In genomic region chr19:10868623-10869141, GRCm38 (mm10) we compare ENCODE assay signal across 8 mouse cellular contexts. TPM values are rescaled to one million over a fixed set of nuclear protein-coding genes. Genes with fewer than 3 reads are reported as not detected.
DNase-seq lines count a peak whose midpoint lies in the region; ATAC-seq and TF ChIP-seq lines count a peak whose summit lies in the region.

No protein-coding gene starts in this region.

- peak overlapping the region; percentile 89 for H3K4me2 ChIP-seq in hindbrain, embryonic 12.5 days (replicated peaks)
- H3K4me2 ChIP-seq in midbrain, embryonic 15.5 days, result peak overlapping the region; percentile 71

- peak; percentile 24 for ATAC-seq in hindbrain, embryonic 12.5 days (ENCODE audit: low FRiP score)
- peak; percentile 44 for ATAC-seq in midbrain, embryonic 15.5 days (replicated peaks)

- peak overlapping the region; percentile 96 for H3K9ac ChIP-seq in hindbrain, embryonic 12.5 days
- H3K9ac ChIP-seq in midbrain, embryonic 15.5 days, result peak overlapping the region; percentile 93

- H3K9me3 ChIP-seq in hindbrain, embryonic 12.5 days (replicated peaks), result no peaks in the 10 kb centered on the region
- no peaks in the 10 kb centered on the region for H3K9me3 ChIP-seq in midbrain, embryonic 15.5 days

- H3K4me3 ChIP-seq in layer of hippocampus, adult 2 months, result peak overlapping the region; percentile 91
- H3K4me3 ChIP-seq in cortical plate, adult 2 months (ENCODE audit: insufficient read depth, low read length), result peak overlapping the region; percentile 91
- H3K4me3 ChIP-seq in hindbrain, embryonic 12.5 days, result peak overlapping the region; percentile 83
- peak overlapping the region; percentile 76 for H3K4me3 ChIP-seq in midbrain, embryonic 15.5 days

- WGBS in hindbrain, embryonic 12.5 days, result 2% methylated on average over 17 of the region's 17 CpGs
- WGBS in midbrain, embryonic 15.5 days, result under 1% methylated on average over 17 of the region's 17 CpGs

- TF ChIP-seq CTCF in layer of hippocampus, adult 2 months (conservative IDR thresholded peaks at IDR 0.05), result no peak
- no peak for TF ChIP-seq CTCF in cortical plate, adult 2 months (IDR thresholded peaks at IDR 0.05; ENCODE audit: extremely low read depth, insufficient read depth, low read length)

- no peak for TF ChIP-seq POLR2A in cortical plate, adult 2 months (IDR thresholded peaks at IDR 0.05; ENCODE audit: extremely low read depth, insufficient read depth, low read length)

- no peak for DNase-seq in layer of hippocampus, adult 2 months (ENCODE audit: low spot score in 2 of 2)
- no peak for DNase-seq in layer of hippocampus, adult 8-10 months (ENCODE audit: low spot score in 2 of 2)
- DNase-seq in thymus, postnatal 4 days, result no peak
- DNase-seq in adrenal gland, postnatal 14 days, result no peak
- DNase-seq in right cerebral cortex, postnatal 14 days, result no peak

- H3K27me3 ChIP-seq in hindbrain, embryonic 12.5 days, result no peaks in the 10 kb centered on the region
- H3K27me3 ChIP-seq in midbrain, embryonic 15.5 days (replicated peaks), result no peaks in the 10 kb centered on the region

- H3K36me3 ChIP-seq in hindbrain, embryonic 12.5 days, result peaks cover 67% of the 10 kb centered on the region
- peaks cover 51% of the 10 kb centered on the region for H3K36me3 ChIP-seq in midbrain, embryonic 15.5 days (replicated peaks)

- H3K4me1 ChIP-seq in cortical plate, adult 2 months (ENCODE audit: control insufficient read depth, insufficient read depth, low read length), result peaks cover 1% of the 10 kb centered on the region; the same call in 1 of the 2 replicates
- peaks cover 32% of the 10 kb centered on the region for H3K4me1 ChIP-seq in hindbrain, embryonic 12.5 days
- H3K4me1 ChIP-seq in midbrain, embryonic 15.5 days, result peaks cover 32% of the 10 kb centered on the region

- H3K27ac ChIP-seq in layer of hippocampus, adult 2 months, result peak overlapping the region; percentile 94
- peak overlapping the region; percentile 19; the same call in 1 of the 2 replicates for H3K27ac ChIP-seq in cortical plate, adult 2 months (ENCODE audit: insufficient read depth, low read length)
- H3K27ac ChIP-seq in hindbrain, embryonic 12.5 days, result peak overlapping the region; percentile 95
- peak overlapping the region; percentile 91 for H3K27ac ChIP-seq in midbrain, embryonic 15.5 days

RNA-seq across cellular contexts. Expression of gene Tmem132a, which starts 1.1 kb away (rescaled TPM):
- 100 to 1,000 TPM; 168 to 171 TPM for total RNA-seq in layer of hippocampus, adult 2 months (2021)
- 100 to 1,000 TPM; 132 to 156 (median 148) TPM for total RNA-seq in layer of hippocampus, adult 8-10 months (2022)
- 200 and 216 TPM in 2 replicates for polyA plus RNA-seq in cortical plate, adult 2 months (2012; rRNA removed)
- polyA plus RNA-seq in hindbrain, embryonic 12.5 days (2016; fragmentation: Nextera tagmentation; extraction: Ambion mirVana), result 147 and 151 TPM in 2 replicates
- polyA plus RNA-seq in midbrain, embryonic 15.5 days (2015; fragmentation: Nextera tagmentation; extraction: Ambion mirVana), result 224 and 236 TPM in 2 replicates
- 19.6 and 20.2 TPM in 2 replicates for total RNA-seq in adrenal gland, postnatal 14 days (2021)

RNA-seq across cellular contexts. Expression of gene Tmem109, which starts 13.1 kb away (rescaled TPM):
- total RNA-seq in layer of hippocampus, adult 2 months (2021), result 10 to 100 TPM; 46.4 to 54.5 TPM
- total RNA-seq in layer of hippocampus, adult 8-10 months (2022), result 10 to 100 TPM; 48.5 to 57.8 (median 54.0) TPM
- 61.9 and 63.5 TPM in 2 replicates for polyA plus RNA-seq in cortical plate, adult 2 months (2012; rRNA removed)
- 46.0 and 46.2 TPM in 2 replicates for polyA plus RNA-seq in hindbrain, embryonic 12.5 days (2016; fragmentation: Nextera tagmentation; extraction: Ambion mirVana)
- polyA plus RNA-seq in midbrain, embryonic 15.5 days (2015; fragmentation: Nextera tagmentation; extraction: Ambion mirVana), result 46.2 and 48.4 TPM in 2 replicates
- 92.7 and 101 TPM in 2 replicates for total RNA-seq in adrenal gland, postnatal 14 days (2021)

RNA-seq across cellular contexts. Expression of gene Prpf19, which starts 26.3 kb away (rescaled TPM):
- total RNA-seq in layer of hippocampus, adult 2 months (2021), result 100 to 1,000 TPM; 196 to 198 TPM
- 100 to 1,000 TPM; 188 to 216 (median 197) TPM for total RNA-seq in layer of hippocampus, adult 8-10 months (2022)
- polyA plus RNA-seq in cortical plate, adult 2 months (2012; rRNA removed), result 219 and 221 TPM in 2 replicates
- 37.3 and 37.7 TPM in 2 replicates for polyA plus RNA-seq in hindbrain, embryonic 12.5 days (2016; fragmentation: Nextera tagmentation; extraction: Ambion mirVana)
- 44.5 and 47.5 TPM in 2 replicates for polyA plus RNA-seq in midbrain, embryonic 15.5 days (2015; fragmentation: Nextera tagmentation; extraction: Ambion mirVana)
- 125 and 126 TPM in 2 replicates for total RNA-seq in adrenal gland, postnatal 14 days (2021)

RNA-seq across cellular contexts. Expression of gene Slc15a3, which starts 29.2 kb away (rescaled TPM):
- 1 to 10 TPM; 1.3 TPM for total RNA-seq in layer of hippocampus, adult 2 months (2021)
- 10 to 100 TPM in 2 of 4 experiments, 1 to 10 TPM in 2; 1.1 to 19.4 (median 6.8) TPM for total RNA-seq in layer of hippocampus, adult 8-10 months (2022)
- polyA plus RNA-seq in cortical plate, adult 2 months (2012; rRNA removed), result 1.3 and 2.3 TPM in 2 replicates
- 0.26 and 0.51 TPM in 2 replicates for polyA plus RNA-seq in hindbrain, embryonic 12.5 days (2016; fragmentation: Nextera tagmentation; extraction: Ambion mirVana)
- polyA plus RNA-seq in midbrain, embryonic 15.5 days (2015; fragmentation: Nextera tagmentation; extraction: Ambion mirVana), result 0.13 and 0.31 TPM in 2 replicates
- 2.0 and 2.6 TPM in 2 replicates for total RNA-seq in adrenal gland, postnatal 14 days (2021)

RNA-seq across cellular contexts. Expression of gene Cd6, which starts 38.8 kb away (rescaled TPM):
- under 1 TPM in 1 of 2 experiments, not detected in 1; 0.32 TPM for total RNA-seq in layer of hippocampus, adult 2 months (2021)
- total RNA-seq in layer of hippocampus, adult 8-10 months (2022), result under 1 TPM in 3 of 4 experiments, not detected in 1; 0.16 to 0.20 (median 0.18) TPM
- 5.8 and 6.0 TPM in 2 replicates for polyA plus RNA-seq in cortical plate, adult 2 months (2012; rRNA removed)
- not detected in 2 replicates for polyA plus RNA-seq in hindbrain, embryonic 12.5 days (2016; fragmentation: Nextera tagmentation; extraction: Ambion mirVana)
- polyA plus RNA-seq in midbrain, embryonic 15.5 days (2015; fragmentation: Nextera tagmentation; extraction: Ambion mirVana), result 0.19 TPM in 1 of 2 replicates, not detected in the other
- 0.41 and 5.2 TPM in 2 replicates for total RNA-seq in adrenal gland, postnatal 14 days (2021)

Comparison
In these comparisons a context has a peak if more than half of its experiments do, and no peak if none do; other contexts are left out.
1. H3K27ac ChIP-seq: peak in every context shown above with its lines; median percentile 95 in hindbrain, embryonic 12.5 days; 94 in layer of hippocampus, adult 2 months; 91 in midbrain, embryonic 15.5 days; 19 in cortical plate, adult 2 months.